Mouse (Mus musculus) heart, embryonic 16.5 days (tissue): ENCODE data around the gene Katnal1. TPM values are rescaled to one million over a fixed set of nuclear protein-coding genes. Genes with fewer than 3 reads are reported as not detected.

Experiments used
- ATAC-seq: fragments of 200-750 bp; cut with Nextera tagmentation; replicated peaks from 2 replicates; pipeline ENCODE4 v1.8.0; 2017; ENCODE audit warnings: moderate number of reproducible peaks; ENCODE audit not compliant: insufficient read depth, low FRiP score; ENCODE audit errors: extremely low read depth
- H3K27ac ChIP-seq: fragments of 300-500 bp; sonication (generic); 2 replicates; pipeline ENCODE4 v1.5.1; 2014; ENCODE audit warnings: mild to moderate bottlenecking, low read length, control low read depth, moderate library complexity
- H3K27me3 ChIP-seq: fragments of 300-500 bp; sonication (generic); 2 replicates; pipeline ENCODE4 v1.6.1; 2014; ENCODE audit warnings: low read length, mixed read lengths; ENCODE audit not compliant: control insufficient read depth, insufficient read depth
- H3K36me3 ChIP-seq: fragments of 300-500 bp; sonication (generic); 2 replicates; pipeline ENCODE4 v1.6.1; 2014; ENCODE audit not compliant: control insufficient read depth, insufficient read depth
- H3K4me1 ChIP-seq: fragments of 300-500 bp; sonication (generic); 2 replicates; pipeline ENCODE4 v1.6.1; 2014; ENCODE audit warnings: low read length, mixed read lengths; ENCODE audit not compliant: control insufficient read depth, insufficient read depth
- H3K4me2 ChIP-seq: fragments of 300-500 bp; sonication (generic); 2 replicates; pipeline ENCODE4 v1.6.1; 2014; ENCODE audit warnings: low read depth, mild to moderate bottlenecking, control low read depth, low read length
- H3K4me3 ChIP-seq: fragments of 300-500 bp; sonication (generic); 2 replicates; pipeline ENCODE4 v1.5.1; 2014; ENCODE audit warnings: mild to moderate bottlenecking, control low read depth, low read length
- H3K9ac ChIP-seq: fragments of 300-500 bp; sonication (generic); 2 replicates; pipeline ENCODE4 v1.6.1; 2014; ENCODE audit warnings: low read length, control low read depth
- H3K9me3 ChIP-seq: fragments of 300-500 bp; sonication (generic); replicated peaks from 2 replicates; pipeline ENCODE4 v1.6.1; 2016; ENCODE audit warnings: low read length; ENCODE audit not compliant: control insufficient read depth
- WGBS: fragments of 180-500 bp; shearing (Covaris S2); extraction: QIAGEN DNeasy Blood & Tissue Kit; methylation state at CpG from one replicate; pipeline ENCODE4 v1.1.7; 2014; 5-methylcytosine and 5-hydroxymethylcytosine counted together
- polyA plus RNA-seq: library from polyadenylated mRNA; unstranded; fragments of >200 nt; fragmentation: Nextera tagmentation; extraction: Ambion mirVana; gene quantifications from 2 replicates; pipeline ENCODE4 v1.2.1, GENCODE M21; 2015

Gene Katnal1
- polyA plus RNA-seq, 1 experiment from 2014 or later, result 12.7 TPM

GRCm38 (mm10) chr5:148908191-148909056 lies 20.7 kb downstream of the Katnal1 start:
- H3K9ac ChIP-seq, result peak overlapping the region; percentile 38; the same call in 1 of the 2 replicates

GRCm38 (mm10) chr5:148906305-148906704 lies 22.8 kb downstream of the Katnal1 start:
- Histone ChIP-seq H3K27ac (no peak overlapping the region), H3K4me1 (peaks cover 22% of the 10 kb centered on the region), H3K9me3 (no peaks in the 10 kb centered on the region), H3K4me2 (no peak overlapping the region), H3K36me3 (peaks cover 8% of the 10 kb centered on the region; the same call in 1 of the 2 replicates), H3K27me3 (no peaks in the 10 kb centered on the region), H3K4me3 (no peak overlapping the region), H3K9ac (no peak overlapping the region)
- WGBS, result 83% methylated on average over 4 of the region's 4 CpGs
- ATAC-seq, result no peak

More at GRCm38 (mm10) chr5:148908191-148909056, 20.7 kb downstream of the Katnal1 start:
- Histone ChIP-seq H3K27ac (peak overlapping the region; percentile 61; the same call in 1 of the 2 replicates), H3K4me1 (peaks cover 24% of the 10 kb centered on the region), H3K4me3 (no peak overlapping the region), H3K4me2 (no peak overlapping the region; the same call in 1 of the 2 replicates), H3K27me3 (no peaks in the 10 kb centered on the region), H3K9me3 (no peaks in the 10 kb centered on the region), H3K36me3 (peaks cover 12% of the 10 kb centered on the region; the same call in 1 of the 2 replicates)
- WGBS, result 37% methylated on average over 17 of the region's 17 CpGs
- no peak for ATAC-seq

- Histone ChIP-seq H3K27ac (no peak overlapping the region), H3K36me3 (peaks cover 8% of the 10 kb centered on the region; the same call in 1 of the 2 replicates), H3K9ac (no peak overlapping the region), H3K9me3 (no peaks in the 10 kb centered on the region), H3K4me1 (peaks cover 21% of the 10 kb centered on the region), H3K4me2 (no peak overlapping the region), H3K4me3 (no peak overlapping the region), H3K27me3 (no peaks in the 10 kb centered on the region)
- 69% methylated on average over 6 of the region's 6 CpGs for WGBS
- no peak for ATAC-seq
Observed at GRCm38 (mm10) chr5:148904846-148905245, 24.3 kb downstream of the Katnal1 start.

DNA sequence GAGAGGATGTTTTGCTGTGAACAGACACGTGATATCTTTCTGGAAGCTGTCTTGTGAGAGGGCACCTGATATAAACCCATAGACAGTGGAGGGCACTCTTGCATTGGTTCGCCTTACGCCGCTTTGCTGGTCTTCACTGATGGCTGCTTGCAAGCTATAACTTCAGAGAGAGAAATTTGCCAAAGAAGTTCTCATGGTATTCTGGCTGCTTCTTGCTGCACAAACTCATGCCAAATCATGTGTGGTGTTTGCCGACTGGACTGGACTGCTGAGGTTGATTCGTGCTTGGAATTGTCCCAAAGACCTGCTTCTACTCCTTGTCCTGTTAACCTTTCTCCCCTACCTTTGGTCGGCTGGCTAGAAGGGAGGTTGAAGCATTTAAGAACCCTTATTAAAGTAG lies 29.8 kb downstream of the Katnal1 start:
- Histone ChIP-seq H3K4me1 (peaks cover 10% of the 10 kb centered on the region), H3K4me3 (no peak overlapping the region), H3K27ac (no peak overlapping the region), H3K4me2 (no peak overlapping the region), H3K27me3 (no peaks in the 10 kb centered on the region), H3K36me3 (peaks cover 14% of the 10 kb centered on the region), H3K9me3 (no peaks in the 10 kb centered on the region), H3K9ac (no peak overlapping the region)
- WGBS, result 93% methylated on average over 7 of the region's 7 CpGs
- no peak for ATAC-seq

DNA sequence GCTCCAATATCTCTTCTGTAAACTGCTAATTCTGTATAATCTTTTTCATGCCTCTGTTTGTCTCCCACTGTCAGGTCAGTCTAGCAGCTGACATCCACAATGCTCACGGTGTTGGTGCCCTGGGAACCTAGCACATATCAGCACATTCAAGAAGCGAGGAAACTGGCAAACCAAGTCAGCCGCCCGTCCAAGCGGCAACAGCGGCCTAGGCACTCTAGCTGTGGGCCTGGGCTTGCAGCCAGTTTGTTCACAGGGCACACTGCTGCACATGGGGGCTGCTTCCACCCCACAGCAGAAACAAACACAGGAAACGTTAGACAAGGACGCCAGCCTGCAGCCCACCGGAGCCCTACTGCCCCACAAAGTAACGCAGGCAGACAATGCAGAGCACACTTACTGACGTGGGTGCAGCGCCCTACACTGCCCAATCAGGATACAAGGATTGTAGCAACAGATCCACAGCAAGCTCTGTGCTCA lies 31.1 kb downstream of the Katnal1 start:
- Histone ChIP-seq H3K27me3 (no peaks in the 10 kb centered on the region), H3K36me3 (peaks cover 12% of the 10 kb centered on the region), H3K9me3 (no peaks in the 10 kb centered on the region), H3K4me3 (no peak overlapping the region), H3K27ac (peak overlapping the region; percentile 36), H3K4me2 (no peak overlapping the region), H3K9ac (no peak overlapping the region), H3K4me1 (peaks cover 10% of the 10 kb centered on the region)
- peak; percentile 35 for ATAC-seq
- whole genome bisulfite sequencing, result 47% methylated on average over 12 of the region's 12 CpGs

- Histone ChIP-seq H3K27ac (0 out of 2 replicates have a peak overlapping the region, but pooled peaks have one; percentile 27), H3K4me1 (peaks cover 10% of the 10 kb centered on the region), H3K4me3 (no peak overlapping the region), H3K9me3 (no peaks in the 10 kb centered on the region), H3K4me2 (no peak overlapping the region), H3K36me3 (peaks cover 18% of the 10 kb centered on the region), H3K27me3 (no peaks in the 10 kb centered on the region), H3K9ac (no peak overlapping the region)
- no peak for ATAC-seq
- WGBS, result 64% methylated on average over 14 of the region's 14 CpGs
Observed at GRCm38 (mm10) chr5:148897069-148897702, 31.9 kb downstream of the Katnal1 start.

- Histone ChIP-seq H3K4me1 (peaks cover 10% of the 10 kb centered on the region), H3K27ac (no peak overlapping the region), H3K9me3 (no peaks in the 10 kb centered on the region), H3K4me2 (no peak overlapping the region), H3K27me3 (no peaks in the 10 kb centered on the region), H3K9ac (no peak overlapping the region), H3K36me3 (peaks cover 20% of the 10 kb centered on the region), H3K4me3 (no peak overlapping the region)
- 79% methylated on average over 10 of the region's 10 CpGs for WGBS
- ATAC-seq, result no peak
Observed at GRCm38 (mm10) chr5:148896515-148896914, 32.6 kb downstream of the Katnal1 start.

DNA sequence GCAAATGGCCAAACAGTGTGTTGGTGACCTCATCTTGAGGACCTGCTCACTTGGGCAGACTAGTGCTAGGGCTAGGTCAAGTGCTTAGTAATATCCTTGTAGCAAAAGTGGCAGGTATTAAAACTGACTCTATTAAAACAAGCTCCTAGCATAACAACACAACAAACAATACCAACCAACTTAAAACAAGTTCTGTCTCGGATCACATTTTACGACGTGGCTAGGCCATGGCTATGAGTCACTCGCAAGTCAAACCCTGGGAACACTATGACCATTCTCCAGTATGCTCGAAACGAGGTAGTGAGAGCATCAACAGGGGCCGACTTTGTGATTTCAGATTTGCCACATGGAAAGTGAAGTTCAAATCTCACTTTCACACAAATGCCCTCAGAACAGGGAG lies 33.3 kb downstream of the Katnal1 start:
- 88% methylated on average over 7 of the region's 7 CpGs for WGBS
- no peak overlapping the region for H3K4me2 ChIP-seq
- H3K9me3 ChIP-seq, result no peaks in the 10 kb centered on the region

GRCm38 (mm10) chr5:148895034-148895433 lies 34.1 kb downstream of the Katnal1 start:
- ATAC-seq, result no peak
- 64% methylated on average over 5 of the region's 5 CpGs for WGBS

More for the DNA sequence above, 33.3 kb downstream of the Katnal1 start:
- Histone ChIP-seq H3K9ac (no peak overlapping the region), H3K36me3 (peaks cover 25% of the 10 kb centered on the region), H3K4me1 (peaks cover 10% of the 10 kb centered on the region), H3K4me3 (no peak overlapping the region), H3K27ac (no peak overlapping the region), H3K27me3 (no peaks in the 10 kb centered on the region)
- no peak for ATAC-seq

More at GRCm38 (mm10) chr5:148895034-148895433, 34.1 kb downstream of the Katnal1 start:
- H3K4me3 ChIP-seq, result no peak overlapping the region
- peaks cover 10% of the 10 kb centered on the region for H3K4me1 ChIP-seq
- H3K27ac ChIP-seq, result no peak overlapping the region
- H3K4me2 ChIP-seq, result no peak overlapping the region
- H3K27me3 ChIP-seq, result no peaks in the 10 kb centered on the region
- H3K9ac ChIP-seq, result no peak overlapping the region
- H3K9me3 ChIP-seq, result no peaks in the 10 kb centered on the region; the same call in 1 of the 2 replicates
- H3K36me3 ChIP-seq, result peaks cover 32% of the 10 kb centered on the region
